Mouse (Mus musculus) limb, embryonic 13.5 days (tissue): ENCODE data around the gene Tes3-ps. TPM values are rescaled to one million over a fixed set of nuclear protein-coding genes. Genes with fewer than 3 reads are reported as not detected.
A peak's percentile ranks its signal among the peaks of the same experiment; 100 is the strongest.

Experiments
- ATAC-seq: fragments of 200-750 bp; cut with Nextera tagmentation; 2 replicates; pipeline ENCODE4 v1.8.0; 2017; ENCODE audit warnings: low read depth, moderate number of reproducible peaks, moderate TSS enrichment; ENCODE audit not compliant: low FRiP score
- H3K27ac ChIP-seq: fragments of 300-500 bp; sonication (generic); 2 replicates; pipeline ENCODE4 v1.5.1; 2015; ENCODE audit warnings: inconsistent platforms, mild to moderate bottlenecking, moderate library complexity
- H3K27me3 ChIP-seq: fragments of 300-500 bp; sonication (generic); 2 replicates; pipeline ENCODE4 v1.6.1; 2015; ENCODE audit warnings: mild to moderate bottlenecking, inconsistent platforms
- H3K36me3 ChIP-seq: fragments of 300-500 bp; sonication (generic); 2 replicates; pipeline ENCODE4 v1.6.1; 2015; ENCODE audit warnings: inconsistent platforms, mild to moderate bottlenecking, moderate library complexity
- H3K4me1 ChIP-seq: fragments of 300-500 bp; sonication (generic); 2 replicates; pipeline ENCODE4 v1.6.1; 2015; ENCODE audit warnings: inconsistent platforms
- H3K4me2 ChIP-seq: fragments of 300-500 bp; sonication (generic); replicated peaks from 2 replicates; pipeline ENCODE4 v1.6.1; 2015; ENCODE audit warnings: inconsistent platforms, mild to moderate bottlenecking, moderate library complexity
- H3K4me3 ChIP-seq: fragments of 300-500 bp; sonication (generic); 2 replicates; pipeline ENCODE4 v1.5.1; 2015; ENCODE audit warnings: moderate library complexity, mild to moderate bottlenecking, inconsistent platforms
- H3K9ac ChIP-seq: fragments of 300-500 bp; sonication (generic); 2 replicates; pipeline ENCODE4 v1.6.1; 2015; ENCODE audit warnings: mild to moderate bottlenecking, inconsistent platforms
- H3K9me3 ChIP-seq: fragments of 300-500 bp; sonication (generic); 2 replicates; pipeline ENCODE4 v1.6.1; 2016; ENCODE audit warnings: inconsistent platforms
- WGBS: fragments of 180-500 bp; shearing (Covaris S2); methylation state at CpG from one replicate; pipeline ENCODE4 v1.1.7; 2015; 5-methylcytosine and 5-hydroxymethylcytosine counted together
- polyA plus RNA-seq: library from polyadenylated mRNA; unstranded; fragments of >200 nt; fragmentation: Nextera tagmentation; extraction: Ambion mirVana; gene quantifications from 2 replicates; pipeline ENCODE4 v1.2.1, GENCODE M21; 2015

The Tes3-ps gene
- polyA plus RNA-seq, 1 experiment from 2014 or later: 1.5 TPM

GRCm38 (mm10) chr13:49470319-49470718, 22.8 kb upstream of the Tes3-ps start:
- peaks cover 3% of the 10 kb centered on the region for H3K36me3 ChIP-seq
- H3K4me3 ChIP-seq: no peak overlapping the region
- no peak overlapping the region for H3K9ac ChIP-seq
- no peaks in the 10 kb centered on the region for H3K27me3 ChIP-seq
- H3K4me2 ChIP-seq: no peak overlapping the region
- WGBS: 83% methylated on average over 4 of the region's 4 CpGs
- no peak overlapping the region for H3K27ac ChIP-seq
- ATAC-seq: no peak
- H3K4me1 ChIP-seq: peaks cover 28% of the 10 kb centered on the region
- H3K9me3 ChIP-seq: no peaks in the 10 kb centered on the region

- no peak overlapping the region for H3K9ac ChIP-seq
- no peaks in the 10 kb centered on the region for H3K9me3 ChIP-seq
- no peak overlapping the region for H3K27ac ChIP-seq
- H3K27me3 ChIP-seq: no peaks in the 10 kb centered on the region
- ATAC-seq: no peak
- peaks cover 23% of the 10 kb centered on the region for H3K4me1 ChIP-seq
- H3K4me2 ChIP-seq: no peak overlapping the region
- 85% methylated on average over 4 of the region's 4 CpGs for WGBS
- H3K36me3 ChIP-seq: no peaks in the 10 kb centered on the region
- H3K4me3 ChIP-seq: no peak overlapping the region
Observed at GRCm38 (mm10) chr13:49470806-49471205, 22.3 kb upstream of the Tes3-ps start.

GRCm38 (mm10) chr13:49471981-49472675, 21.0 kb upstream of the Tes3-ps start:
- no peak overlapping the region for H3K9ac ChIP-seq
- 77% methylated on average over 4 of the region's 4 CpGs for WGBS
- no peak for ATAC-seq
- H3K36me3 ChIP-seq: no peaks in the 10 kb centered on the region
- H3K4me2 ChIP-seq: no peak overlapping the region
- H3K4me3 ChIP-seq: no peak overlapping the region
- H3K4me1 ChIP-seq: peaks cover 16% of the 10 kb centered on the region
- no peaks in the 10 kb centered on the region for H3K27me3 ChIP-seq
- H3K27ac ChIP-seq: no peak overlapping the region
- H3K9me3 ChIP-seq: no peaks in the 10 kb centered on the region

- no peak overlapping the region for H3K4me2 ChIP-seq
- no peak overlapping the region for H3K9ac ChIP-seq
- ATAC-seq: no peak
- no peaks in the 10 kb centered on the region for H3K9me3 ChIP-seq
- H3K27ac ChIP-seq: no peak overlapping the region
- H3K27me3 ChIP-seq: no peaks in the 10 kb centered on the region
- 93% methylated on average over 6 of the region's 6 CpGs for WGBS
- H3K4me3 ChIP-seq: no peak overlapping the region
- no peaks in the 10 kb centered on the region for H3K36me3 ChIP-seq
- H3K4me1 ChIP-seq: peaks cover 15% of the 10 kb centered on the region
Observed at GRCm38 (mm10) chr13:49472676-49473005, 20.5 kb upstream of the Tes3-ps start.

GRCm38 (mm10) chr13:49477887-49478286, 15.2 kb upstream of the Tes3-ps start:
- H3K4me1 ChIP-seq: peaks cover 41% of the 10 kb centered on the region
- no peak overlapping the region for H3K4me3 ChIP-seq
- H3K36me3 ChIP-seq: no peaks in the 10 kb centered on the region
- ATAC-seq: no peak
- peak overlapping the region; percentile 63 for H3K27ac ChIP-seq
- 57% methylated on average over 3 of the region's 3 CpGs for WGBS
- H3K27me3 ChIP-seq: no peaks in the 10 kb centered on the region
- no peak overlapping the region for H3K9ac ChIP-seq
- H3K9me3 ChIP-seq: no peaks in the 10 kb centered on the region
- H3K4me2 ChIP-seq: no peak overlapping the region

- H3K9me3 ChIP-seq: no peaks in the 10 kb centered on the region
- H3K4me1 ChIP-seq: peaks cover 41% of the 10 kb centered on the region
- peak overlapping the region; percentile 82; the same call in 1 of the 2 replicates for H3K27ac ChIP-seq
- ATAC-seq: no peak
- no peaks in the 10 kb centered on the region for H3K36me3 ChIP-seq
- H3K4me2 ChIP-seq: no peak overlapping the region
- 88% methylated on average over 6 of the region's 6 CpGs for WGBS
- no peaks in the 10 kb centered on the region for H3K27me3 ChIP-seq
- H3K9ac ChIP-seq: no peak overlapping the region
- no peak overlapping the region for H3K4me3 ChIP-seq
Observed at GRCm38 (mm10) chr13:49478851-49479374, 14.2 kb upstream of the Tes3-ps start.

GRCm38 (mm10) chr13:49479399-49479798, 13.7 kb upstream of the Tes3-ps start:
- Histone ChIP-seq H3K27me3 (no peaks in the 10 kb centered on the region), H3K36me3 (no peaks in the 10 kb centered on the region), H3K27ac (peak overlapping the region; percentile 82), H3K9me3 (no peaks in the 10 kb centered on the region), H3K4me1 (peaks cover 41% of the 10 kb centered on the region), H3K4me2 (no peak overlapping the region), H3K4me3 (no peak overlapping the region), H3K9ac (no peak overlapping the region)
- WGBS: 66% methylated on average over 4 of the region's 4 CpGs
- ATAC-seq: no peak

GRCm38 (mm10) chr13:49480057-49480456, 13.1 kb upstream of the Tes3-ps start:
- no peaks in the 10 kb centered on the region for H3K9me3 ChIP-seq
- no peak overlapping the region for H3K4me3 ChIP-seq
- H3K9ac ChIP-seq: no peak overlapping the region
- H3K27me3 ChIP-seq: no peaks in the 10 kb centered on the region
- peaks cover 43% of the 10 kb centered on the region for H3K4me1 ChIP-seq
- 51% methylated on average over 2 of the region's 2 CpGs for WGBS
- no peak overlapping the region for H3K4me2 ChIP-seq
- ATAC-seq: peak; percentile 87; the same call in 1 of the 2 replicates
- H3K36me3 ChIP-seq: no peaks in the 10 kb centered on the region
- peak overlapping the region; percentile 45 for H3K27ac ChIP-seq

- H3K9me3 ChIP-seq: no peaks in the 10 kb centered on the region
- 29% methylated on average over 5 of the region's 5 CpGs for WGBS
- H3K4me1 ChIP-seq: peaks cover 48% of the 10 kb centered on the region
- 0 out of 2 replicates have a peak, but pooled peaks have one; percentile 46 for ATAC-seq
- no peak overlapping the region for H3K9ac ChIP-seq
- peak overlapping the region; percentile 84 for H3K27ac ChIP-seq
- no peak overlapping the region for H3K4me3 ChIP-seq
- H3K4me2 ChIP-seq: no peak overlapping the region
- H3K27me3 ChIP-seq: no peaks in the 10 kb centered on the region
- no peaks in the 10 kb centered on the region for H3K36me3 ChIP-seq
Observed at GRCm38 (mm10) chr13:49480551-49480950, 12.6 kb upstream of the Tes3-ps start.

GRCm38 (mm10) chr13:49485388-49485787, 7.7 kb upstream of the Tes3-ps start:
- Histone ChIP-seq H3K27me3 (no peaks in the 10 kb centered on the region), H3K4me1 (peaks cover 19% of the 10 kb centered on the region), H3K4me2 (no peak overlapping the region), H3K9me3 (no peaks in the 10 kb centered on the region), H3K27ac (peak overlapping the region; percentile 62; the same call in 1 of the 2 replicates), H3K4me3 (no peak overlapping the region), H3K36me3 (no peaks in the 10 kb centered on the region), H3K9ac (no peak overlapping the region)
- 66% methylated on average over 5 of the region's 5 CpGs for WGBS
- no peak for ATAC-seq

- Histone ChIP-seq H3K27me3 (no peaks in the 10 kb centered on the region), H3K4me2 (no peak within 1 kb of the TSS), H3K36me3 (no peaks in the 10 kb centered on the region), H3K9ac (no peak within 1 kb of the TSS), H3K27ac (peak within 1 kb of the TSS; percentile 33; the same call in 1 of the 2 replicates), H3K4me1 (peaks cover 9% of the 10 kb centered on the region), H3K9me3 (no peaks in the 10 kb centered on the region), H3K4me3 (no peak within 1 kb of the TSS)
- no peak for ATAC-seq
- WGBS: 57% methylated on average over 4 of the region's 4 CpGs
Observed at GRCm38 (mm10) chr13:49504510-49504909, 11.4 kb downstream of the Tes3-ps start, which contains the start of gene Ecm2. Ecm2 (plus strand) TSS chr13:49504810.

- ATAC-seq: no peak
- no peak overlapping the region for H3K4me2 ChIP-seq
- H3K36me3 ChIP-seq: no peaks in the 10 kb centered on the region
- H3K9me3 ChIP-seq: no peaks in the 10 kb centered on the region
- H3K9ac ChIP-seq: no peak overlapping the region
- no peak overlapping the region for H3K4me3 ChIP-seq
- no peaks in the 10 kb centered on the region for H3K27me3 ChIP-seq
- 82% methylated on average over 4 of the region's 4 CpGs for WGBS
- peaks cover 9% of the 10 kb centered on the region for H3K4me1 ChIP-seq
- no peak overlapping the region for H3K27ac ChIP-seq
Observed at GRCm38 (mm10) chr13:49505776-49506175, 12.7 kb downstream of the Tes3-ps start.

- ATAC-seq: no peak
- H3K27ac ChIP-seq: no peak overlapping the region
- no peak overlapping the region for H3K4me3 ChIP-seq
- no peaks in the 10 kb centered on the region for H3K9me3 ChIP-seq
- no peak overlapping the region for H3K9ac ChIP-seq
- no peaks in the 10 kb centered on the region for H3K36me3 ChIP-seq
- 72% methylated on average over 3 of the region's 3 CpGs for WGBS
- H3K4me1 ChIP-seq: peaks cover 9% of the 10 kb centered on the region
- H3K4me2 ChIP-seq: no peak overlapping the region
- no peaks in the 10 kb centered on the region for H3K27me3 ChIP-seq
Observed at GRCm38 (mm10) chr13:49507176-49507575, 14.1 kb downstream of the Tes3-ps start.
